Mouse (Mus musculus): ENCODE results near the gene Fhit. TPM values are rescaled to one million over a fixed set of nuclear protein-coding genes. Genes with fewer than 3 reads are reported as not detected.

Gene Fhit
- polyA plus RNA-seq, 1 experiment from 2014 or later, result 4.6 TPM

DNA sequence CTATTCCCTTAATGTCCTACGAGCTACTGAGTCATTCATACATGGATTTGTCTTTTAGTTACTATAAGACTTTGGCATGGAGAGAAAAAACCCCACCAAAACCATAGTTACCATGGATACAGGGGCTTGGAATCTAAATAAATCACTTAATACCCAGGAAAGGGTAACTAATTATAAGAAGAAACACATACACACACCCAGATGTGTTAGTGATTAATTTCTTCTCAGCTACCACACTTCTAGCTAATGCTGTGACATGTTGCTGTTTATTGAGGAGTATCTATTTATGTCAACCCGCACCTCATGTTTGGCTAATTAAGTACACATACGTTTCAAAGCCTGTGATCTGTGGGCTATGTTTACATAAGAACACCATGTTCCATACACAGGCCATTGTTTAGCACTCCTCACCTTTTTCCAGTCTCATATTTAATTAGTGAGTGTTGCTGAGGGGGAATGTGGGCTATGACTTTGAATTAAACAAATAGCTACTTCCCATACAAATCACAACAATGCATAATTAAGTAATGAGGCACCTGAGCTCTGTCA, 1373.4 kb downstream of the Fhit start:
- ATAC-seq (ENCODE audit: insufficient number of reproducible peaks, low FRiP score), result no peak
- H3K27ac ChIP-seq (ENCODE audit: poor library complexity, severe bottlenecking), result no peak overlapping the region
- WGBS, result 62% methylated on average over 3 of the region's 3 CpGs

DNA sequence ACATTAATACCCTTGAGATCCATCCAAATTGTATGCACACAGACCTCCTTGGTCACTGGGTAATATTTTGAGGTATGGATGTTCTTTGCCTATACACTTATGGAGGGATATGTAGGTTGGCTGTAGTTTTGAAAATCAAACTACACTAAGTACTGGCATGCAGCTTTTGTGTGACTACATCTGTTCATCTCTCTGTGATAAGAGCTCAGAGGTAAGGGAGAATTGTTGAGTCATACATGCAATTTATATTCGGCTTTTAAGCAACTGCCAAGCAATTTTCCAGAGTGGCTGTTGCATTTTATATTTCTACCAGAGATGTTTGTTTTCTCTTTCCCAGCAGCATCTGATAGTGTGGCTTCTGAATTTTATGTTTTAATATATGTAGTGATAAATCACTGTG, 1374.4 kb downstream of the Fhit start:
- H3K36me3 ChIP-seq, result no peaks in the 10 kb centered on the region
- ATAC-seq (ENCODE audit: insufficient number of reproducible peaks, low FRiP score), result no peak
- 73% methylated on average over 1 of the region's 1 CpGs for WGBS

More for the DNA sequence above, 1373.4 kb downstream of the Fhit start:
- H3K4me3 ChIP-seq, result no peak overlapping the region
- no peaks in the 10 kb centered on the region for H3K9me3 ChIP-seq (replicated peaks)
- H3K9ac ChIP-seq, result no peak overlapping the region
- no peak overlapping the region for H3K4me2 ChIP-seq
- H3K4me1 ChIP-seq (replicated peaks), result no peaks in the 10 kb centered on the region
- no peaks in the 10 kb centered on the region for H3K36me3 ChIP-seq
- H3K27me3 ChIP-seq (replicated peaks), result no peaks in the 10 kb centered on the region

GRCm38 (mm10) chr14:9785861-9786260, 1376.0 kb downstream of the Fhit start:
- Histone ChIP-seq H3K4me1 (replicated peaks) (no peaks in the 10 kb centered on the region), H3K9ac (no peak overlapping the region), H3K27ac (ENCODE audit: poor library complexity, severe bottlenecking) (no peak overlapping the region), H3K4me2 (no peak overlapping the region), H3K4me3 (no peak overlapping the region), H3K9me3 (replicated peaks) (no peaks in the 10 kb centered on the region), H3K27me3 (replicated peaks) (no peaks in the 10 kb centered on the region), H3K36me3 (no peaks in the 10 kb centered on the region)
- no peak for ATAC-seq (ENCODE audit: insufficient number of reproducible peaks, low FRiP score)
- WGBS, result 39% methylated on average over 1 of the region's 1 CpGs

More for the DNA sequence above, 1374.4 kb downstream of the Fhit start:
- Histone ChIP-seq H3K27me3 (replicated peaks) (no peaks in the 10 kb centered on the region), H3K9ac (no peak overlapping the region), H3K4me1 (replicated peaks) (no peaks in the 10 kb centered on the region), H3K4me2 (no peak overlapping the region), H3K4me3 (no peak overlapping the region), H3K27ac (ENCODE audit: poor library complexity, severe bottlenecking) (no peak overlapping the region), H3K9me3 (replicated peaks) (no peaks in the 10 kb centered on the region)

DNA sequence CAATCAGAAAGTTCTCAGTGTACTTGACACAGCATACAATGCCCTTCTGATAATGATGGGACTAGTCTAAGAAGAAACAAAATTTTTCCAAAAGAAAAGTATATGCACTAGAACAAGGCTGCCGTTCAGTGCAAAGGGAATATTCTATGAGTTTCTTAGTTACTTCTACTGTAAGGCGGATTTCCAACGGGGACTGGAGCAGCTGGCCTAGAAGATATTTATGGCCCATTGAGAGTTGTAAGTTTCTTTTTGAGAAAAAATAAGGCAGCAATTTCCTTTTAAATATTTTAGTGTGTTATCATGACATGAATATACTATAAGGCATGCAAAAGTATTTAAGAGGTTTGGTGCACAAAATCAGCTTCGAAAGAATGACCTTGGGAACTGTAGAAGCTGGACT, 1410.5 kb downstream of the Fhit start:
- 81% methylated on average over 4 of the region's 4 CpGs for WGBS

DNA sequence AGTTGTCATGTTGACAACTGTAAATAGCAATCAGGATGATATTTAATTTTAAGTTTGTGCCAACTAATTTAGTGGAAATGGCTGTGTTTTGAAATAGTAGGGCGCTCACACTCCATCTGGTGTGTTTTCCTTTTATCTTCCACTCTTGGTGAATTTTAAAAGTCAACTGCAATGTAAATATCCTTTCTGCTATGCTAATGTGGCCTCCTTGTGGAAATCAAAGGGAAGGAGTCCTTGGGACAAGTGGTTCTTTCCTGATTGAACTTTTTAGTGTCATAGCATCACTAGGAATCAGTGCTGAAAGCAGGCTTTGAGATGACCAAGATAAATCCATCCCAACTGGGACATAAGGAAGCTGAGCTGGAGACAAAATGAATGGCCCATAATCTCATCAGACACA, 1413.1 kb downstream of the Fhit start:
- no peak overlapping the region for H3K4me3 ChIP-seq
- H3K27me3 ChIP-seq (replicated peaks), result no peaks in the 10 kb centered on the region
- no peaks in the 10 kb centered on the region for H3K4me1 ChIP-seq (replicated peaks)
- ATAC-seq (ENCODE audit: insufficient number of reproducible peaks, low FRiP score), result no peak
- no peaks in the 10 kb centered on the region for H3K36me3 ChIP-seq
- WGBS, result 77% methylated on average over 1 of the region's 1 CpGs
- H3K4me2 ChIP-seq, result no peak overlapping the region
- no peaks in the 10 kb centered on the region for H3K9me3 ChIP-seq (replicated peaks)
- H3K27ac ChIP-seq (ENCODE audit: poor library complexity, severe bottlenecking), result no peak overlapping the region
- no peak overlapping the region for H3K9ac ChIP-seq

More for the DNA sequence above, 1410.5 kb downstream of the Fhit start:
- no peaks in the 10 kb centered on the region for H3K4me1 ChIP-seq (replicated peaks)
- no peaks in the 10 kb centered on the region for H3K9me3 ChIP-seq (replicated peaks)
- H3K27me3 ChIP-seq (replicated peaks), result no peaks in the 10 kb centered on the region
- H3K36me3 ChIP-seq, result no peaks in the 10 kb centered on the region
- H3K4me2 ChIP-seq, result no peak overlapping the region
- H3K4me3 ChIP-seq, result no peak overlapping the region
- no peak overlapping the region for H3K9ac ChIP-seq
- no peak for ATAC-seq (ENCODE audit: insufficient number of reproducible peaks, low FRiP score)
- no peak overlapping the region for H3K27ac ChIP-seq (ENCODE audit: poor library complexity, severe bottlenecking)

GRCm38 (mm10) chr14:9721917-9722472, 1439.8 kb downstream of the Fhit start:
- no peak for ATAC-seq (ENCODE audit: insufficient number of reproducible peaks, low FRiP score)
- no peaks in the 10 kb centered on the region for H3K36me3 ChIP-seq
- H3K27me3 ChIP-seq (replicated peaks), result no peaks in the 10 kb centered on the region
- no peak overlapping the region for H3K4me3 ChIP-seq
- no peaks in the 10 kb centered on the region for H3K4me1 ChIP-seq (replicated peaks)
- H3K9me3 ChIP-seq (replicated peaks), result no peaks in the 10 kb centered on the region; the same call in 1 of the 2 replicates
- no peak overlapping the region for H3K27ac ChIP-seq (ENCODE audit: poor library complexity, severe bottlenecking)
- no peak overlapping the region for H3K9ac ChIP-seq
- WGBS, result 60% methylated on average over 2 of the region's 2 CpGs
- no peak overlapping the region for H3K4me2 ChIP-seq

DNA sequence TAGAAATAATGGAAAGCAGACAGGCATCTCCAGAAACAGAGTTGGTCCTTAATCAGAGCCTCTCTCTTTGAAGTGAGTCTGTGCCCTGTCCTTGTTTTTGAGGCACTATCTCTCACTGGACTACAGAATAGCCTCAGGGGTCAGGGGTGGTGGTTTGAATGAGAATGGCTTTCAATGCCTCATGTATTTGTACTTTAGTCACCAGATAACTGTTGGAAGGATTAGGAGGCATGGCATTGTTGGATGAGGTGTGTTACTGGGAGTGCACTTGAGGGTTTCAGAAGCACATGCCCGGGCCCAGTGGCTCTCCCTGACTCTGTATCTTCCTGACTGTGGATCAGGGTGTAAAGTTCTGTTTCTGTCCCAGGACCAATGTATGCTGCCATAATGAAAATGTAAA, 1463.2 kb downstream of the Fhit start:
- Histone ChIP-seq H3K4me2 (no peak overlapping the region), H3K27me3 (replicated peaks) (no peaks in the 10 kb centered on the region), H3K27ac (ENCODE audit: poor library complexity, severe bottlenecking) (no peak overlapping the region), H3K36me3 (no peaks in the 10 kb centered on the region), H3K9me3 (replicated peaks) (no peaks in the 10 kb centered on the region), H3K4me1 (replicated peaks) (0 out of 2 replicates have a peak, but pooled peaks cover 3% of the 10 kb centered on the region), H3K9ac (no peak overlapping the region), H3K4me3 (no peak overlapping the region)
- no peak for ATAC-seq (ENCODE audit: insufficient number of reproducible peaks, low FRiP score)
- WGBS, result 57% methylated on average over 1 of the region's 1 CpGs

GRCm38 (mm10) chr14:9697101-9697500, 1464.7 kb downstream of the Fhit start:
- H3K36me3 ChIP-seq, result no peaks in the 10 kb centered on the region
- no peak overlapping the region for H3K9ac ChIP-seq
- no peak overlapping the region for H3K27ac ChIP-seq (ENCODE audit: poor library complexity, severe bottlenecking)
- no peaks in the 10 kb centered on the region for H3K27me3 ChIP-seq (replicated peaks)
- 62% methylated on average over 3 of the region's 3 CpGs for WGBS
- H3K4me1 ChIP-seq (replicated peaks), result 0 out of 2 replicates have a peak, but pooled peaks cover 3% of the 10 kb centered on the region
- no peaks in the 10 kb centered on the region for H3K9me3 ChIP-seq (replicated peaks)
- no peak overlapping the region for H3K4me2 ChIP-seq
- no peak for ATAC-seq (ENCODE audit: insufficient number of reproducible peaks, low FRiP score)
- no peak overlapping the region for H3K4me3 ChIP-seq

GRCm38 (mm10) chr14:9696004-9696403, 1465.8 kb downstream of the Fhit start:
- no peak overlapping the region for H3K4me2 ChIP-seq
- H3K4me1 ChIP-seq (replicated peaks), result 0 out of 2 replicates have a peak, but pooled peaks cover 3% of the 10 kb centered on the region
- no peak overlapping the region for H3K9ac ChIP-seq
- H3K4me3 ChIP-seq, result no peak overlapping the region
- 70% methylated on average over 4 of the region's 4 CpGs for WGBS
- no peaks in the 10 kb centered on the region for H3K36me3 ChIP-seq
- no peaks in the 10 kb centered on the region for H3K9me3 ChIP-seq (replicated peaks)
- H3K27ac ChIP-seq (ENCODE audit: poor library complexity, severe bottlenecking), result no peak overlapping the region
- no peaks in the 10 kb centered on the region for H3K27me3 ChIP-seq (replicated peaks)
- ATAC-seq (ENCODE audit: insufficient number of reproducible peaks, low FRiP score), result no peak

- Histone ChIP-seq H3K9me3 (replicated peaks) (no peaks in the 10 kb centered on the region), H3K4me2 (no peak overlapping the region), H3K4me1 (replicated peaks) (0 out of 2 replicates have a peak, but pooled peaks cover 3% of the 10 kb centered on the region), H3K36me3 (no peaks in the 10 kb centered on the region), H3K27me3 (replicated peaks) (no peaks in the 10 kb centered on the region), H3K4me3 (no peak overlapping the region), H3K27ac (ENCODE audit: poor library complexity, severe bottlenecking) (no peak overlapping the region), H3K9ac (no peak overlapping the region)
- 79% methylated on average over 4 of the region's 4 CpGs for WGBS
- ATAC-seq (ENCODE audit: insufficient number of reproducible peaks, low FRiP score), result no peak
Observed at GRCm38 (mm10) chr14:9695217-9695690, 1466.6 kb downstream of the Fhit start.

- H3K9ac ChIP-seq, result no peak overlapping the region
- H3K36me3 ChIP-seq, result no peaks in the 10 kb centered on the region
- H3K4me2 ChIP-seq, result no peak overlapping the region
- WGBS, result 76% methylated on average over 2 of the region's 2 CpGs
- H3K4me3 ChIP-seq, result no peak overlapping the region
- no peak for ATAC-seq (ENCODE audit: insufficient number of reproducible peaks, low FRiP score)
- no peaks in the 10 kb centered on the region for H3K27me3 ChIP-seq (replicated peaks)
- H3K4me1 ChIP-seq (replicated peaks), result no peaks in the 10 kb centered on the region
- H3K27ac ChIP-seq (ENCODE audit: poor library complexity, severe bottlenecking), result no peak overlapping the region
- no peaks in the 10 kb centered on the region for H3K9me3 ChIP-seq (replicated peaks)
Observed at GRCm38 (mm10) chr14:9688664-9689257, 1473.1 kb downstream of the Fhit start.
